Mouse (Mus musculus) ES-E14 (cell line): ENCODE data around the gene Rap1a. TPM values are rescaled to one million over a fixed set of nuclear protein-coding genes. Genes with fewer than 3 reads are reported as not detected.
"Not testable (repeated sequence)": the region's sequence is repeated elsewhere in the genome, so short reads cannot be mapped to it uniquely, and the experiment has no call there.

ENCODE experiments used
- DNase-seq: peaks from one replicate; pipeline ENCODE4 v3.0.0-alpha.2; 2013; ENCODE audit warnings: low read depth, low spot score
- H3K27ac ChIP-seq: 2 replicates; pipeline ENCODE4 v1.5.1; 2012; ENCODE audit warnings: low read depth, mild to moderate bottlenecking, low read length, moderate library complexity, mixed read lengths; ENCODE audit not compliant: poor library complexity, insufficient read depth, severe bottlenecking
- H3K36me3 ChIP-seq: 2 replicates; pipeline ENCODE4 v1.6.1; 2012; ENCODE audit warnings: mild to moderate bottlenecking, low read length, moderate library complexity, mixed read lengths; ENCODE audit not compliant: control insufficient read depth, poor library complexity, insufficient read depth, severe bottlenecking
- H3K4me1 ChIP-seq, 2 experiments: fragments of 150-350 bp in 1 of 2; sonication (generic) in 1 of 2; 2 replicates each; pipeline ENCODE4 v1.6.1; 2012; ENCODE audit warnings: low read length in 2 of 2, mild to moderate bottlenecking in 1 of 2, mixed read lengths in 1 of 2; ENCODE audit not compliant: control insufficient read depth in 2 of 2, insufficient read depth in 2 of 2, poor library complexity in 1 of 2
- H3K4me3 ChIP-seq, 2 experiments: fragments of 150-350 bp in 1 of 2; sonication (generic) in 1 of 2; 2 replicates each; pipeline ENCODE4 v1.5.1; 2012; ENCODE audit warnings: low read length in 2 of 2, low read depth in 1 of 2, mild to moderate bottlenecking in 1 of 2, mixed read lengths in 1 of 2; ENCODE audit not compliant: insufficient read depth in 1 of 2, poor library complexity in 1 of 2, severe bottlenecking in 1 of 2
- H3K9ac ChIP-seq: 2 replicates; pipeline ENCODE4 v1.6.1; 2012; ENCODE audit warnings: low read depth, mild to moderate bottlenecking, low read length, mixed read lengths; ENCODE audit not compliant: poor library complexity, insufficient read depth, severe bottlenecking
- H3K9me3 ChIP-seq: fragments of 150-350 bp; sonication (generic); 2 replicates; pipeline ENCODE4 v1.6.1; 2012; ENCODE audit warnings: low read depth, mild to moderate bottlenecking, low read length; ENCODE audit not compliant: control insufficient read depth, insufficient read depth
- CHD2 ChIP-seq: IDR thresholded peaks from 2 replicates; pipeline ENCODE4 v1.6.1; 2014; ENCODE audit warnings: mild to moderate bottlenecking, low read depth, low read length, inconsistent platforms
- HCFC1 ChIP-seq: IDR thresholded peaks from 2 replicates; pipeline ENCODE4 v1.6.1; 2012; ENCODE audit warnings: low read length, inconsistent platforms, borderline replicate concordance; ENCODE audit not compliant: insufficient read depth
- MAFK ChIP-seq: IDR thresholded peaks from 2 replicates; pipeline ENCODE4 v1.6.1; 2014; ENCODE audit warnings: mild to moderate bottlenecking, low read depth, low read length, inconsistent platforms; ENCODE audit not compliant: insufficient read depth
- ZC3H11A ChIP-seq: IDR thresholded peaks from 2 replicates; pipeline ENCODE4 v1.6.1; 2012; ENCODE audit warnings: low read depth, mild to moderate bottlenecking, inconsistent platforms, low read length, borderline replicate concordance
- ZNF384 ChIP-seq: IDR thresholded peaks from 2 replicates; pipeline ENCODE4 v1.6.1; 2012; ENCODE audit warnings: low read depth, low read length, inconsistent platforms
- in situ Hi-C, 2 experiments: fragments of 600-800 bp; cut with MboI; formaldehyde crosslinking; loops; one replicate each; pipeline ENCODE4 v1.15.1; 2025; ENCODE audit warnings: low sequenced_read_pairs in 2 of 2, inconsistent platforms in 1 of 2; ENCODE audit not compliant: unreplicated experiment in 2 of 2
- total RNA-seq: library from RNA; depleted of rRNA; stranded (reverse); fragments of 300-350 nt; gene quantifications from 2 replicates; pipeline ENCODE4 v1.2.3, GENCODE M21; 2012

Rap1a gene
- total RNA-seq, 1 experiment: 23.2 TPM

DNA sequence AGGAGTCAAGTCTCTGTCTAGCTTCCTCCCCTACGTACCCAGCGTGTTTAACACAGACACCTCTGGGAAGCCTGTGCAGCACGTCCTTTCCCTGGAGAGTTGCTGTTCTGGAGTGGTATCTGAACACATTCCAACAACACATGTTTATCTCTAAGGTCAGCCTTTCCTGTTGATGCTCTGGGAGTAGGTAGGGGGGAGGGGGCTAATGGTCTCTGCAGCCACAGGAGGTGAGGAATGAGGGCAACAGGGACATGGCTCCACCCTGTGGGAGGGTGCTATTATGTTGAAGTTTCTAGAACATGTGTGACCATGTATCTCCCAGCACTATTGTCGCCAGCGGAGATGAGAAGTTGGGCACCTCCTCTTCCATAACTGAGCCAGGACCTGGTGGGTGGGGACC is 99.7 kb downstream of the Rap1a start:
- DNase-seq: no peak
- Histone ChIP-seq H3K36me3 (no peaks in the 10 kb centered on the region), H3K27ac (no peak overlapping the region), H3K9me3 (no peaks in the 10 kb centered on the region), H3K4me1 (no peaks in the 10 kb centered on the region), H3K9ac (no peak overlapping the region), H3K4me3 (no peak overlapping the region)
- in situ Hi-C loops: no loop called here
- TF ChIP-seq ZC3H11A: no peak
- TF ChIP-seq MAFK: no peak
- no peak for TF ChIP-seq CHD2
- TF ChIP-seq HCFC1: no peak
- TF ChIP-seq ZNF384: no peak

DNA sequence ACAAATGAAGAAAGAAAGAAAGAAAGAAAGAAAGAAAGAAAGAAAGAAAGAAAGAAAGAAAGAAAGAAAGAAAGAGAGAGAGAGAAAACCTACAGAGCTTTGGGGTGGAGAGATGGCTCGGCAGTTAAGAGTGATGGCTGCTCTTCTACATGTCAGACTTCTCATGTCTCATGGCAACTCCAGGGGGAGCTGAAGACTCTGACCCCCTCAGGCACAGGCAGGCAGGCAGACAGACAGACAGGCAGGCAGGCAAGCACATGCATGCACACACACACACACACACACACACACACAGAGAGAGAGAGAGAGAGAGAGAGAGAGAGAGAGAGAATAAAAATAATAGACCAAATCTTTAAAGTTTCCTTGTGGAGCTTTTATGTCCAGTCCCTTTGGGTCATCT is 100.3 kb downstream of the Rap1a start:
- H3K4me3 ChIP-seq, H3K9me3 ChIP-seq, H3K9ac ChIP-seq, H3K27ac ChIP-seq, in situ Hi-C loops, DNase-seq, H3K4me1 ChIP-seq, H3K36me3 ChIP-seq: not testable (repeated sequence)

DNA sequence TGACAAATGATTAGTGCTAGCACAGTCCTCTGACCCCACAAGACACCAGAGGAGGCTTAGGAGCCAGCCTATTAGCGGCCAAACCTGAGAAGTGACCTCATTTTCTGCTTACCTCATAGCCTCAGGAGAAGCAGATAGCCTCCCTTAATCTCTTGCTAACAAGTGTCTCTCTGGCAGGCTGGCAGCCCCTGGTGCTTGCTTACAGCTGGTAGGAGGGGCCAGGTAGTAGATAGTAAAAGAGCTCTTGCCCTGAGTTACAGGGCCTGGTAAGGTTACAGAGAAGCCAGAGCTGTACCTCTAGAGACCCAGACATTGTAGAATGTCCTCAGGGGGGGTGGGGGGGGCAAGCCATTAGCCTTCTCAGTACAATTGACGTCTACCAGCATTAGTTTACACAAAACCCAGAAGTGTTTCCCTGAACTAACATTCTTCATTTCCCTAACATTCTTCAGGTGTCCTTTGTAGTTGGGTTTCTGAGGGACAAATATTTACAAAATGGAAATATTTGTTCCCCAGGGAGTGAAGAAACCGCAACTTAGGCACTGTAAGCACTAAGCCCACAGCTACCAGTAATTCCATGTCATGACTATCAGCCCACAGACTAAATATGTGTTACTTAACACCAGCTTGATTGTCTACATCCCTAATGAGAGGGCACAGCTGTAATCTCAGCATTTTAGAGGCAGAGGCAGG is 101.7 kb downstream of the Rap1a start:
- TF ChIP-seq ZNF384: no peak
- H3K9ac ChIP-seq: no peak overlapping the region
- no peak overlapping the region for H3K27ac ChIP-seq
- no peaks in the 10 kb centered on the region for H3K4me1 ChIP-seq
- DNase-seq: no peak
- H3K9me3 ChIP-seq: no peaks in the 10 kb centered on the region
- no peaks in the 10 kb centered on the region for H3K36me3 ChIP-seq
- no peak overlapping the region for H3K4me3 ChIP-seq
- in situ Hi-C loops: no loop called here

DNA sequence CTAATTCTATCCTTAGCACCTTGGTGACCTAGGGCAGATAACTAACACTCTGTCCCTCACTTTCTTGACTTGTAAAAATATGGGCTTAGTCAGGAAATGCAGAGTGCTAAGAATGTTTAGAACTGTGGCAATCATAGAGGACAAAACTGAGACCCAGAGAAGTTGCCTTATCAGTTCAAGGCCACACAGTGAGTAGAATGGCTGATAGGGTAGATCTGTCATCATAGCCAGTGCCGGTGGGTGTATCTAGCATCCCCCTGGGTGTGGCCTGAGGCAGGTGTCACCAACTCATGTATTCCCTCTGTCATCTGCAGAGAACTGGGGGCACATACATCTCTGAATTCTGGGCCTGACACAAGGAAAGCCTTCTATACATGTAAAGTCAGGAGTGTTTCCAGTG is 102.8 kb downstream of the Rap1a start:
- H3K4me1 ChIP-seq: no peaks in the 10 kb centered on the region
- no peak overlapping the region for H3K4me3 ChIP-seq
- no peak for DNase-seq
- no peak for TF ChIP-seq ZNF384
- no peak for TF ChIP-seq ZC3H11A
- no peak for TF ChIP-seq MAFK
- no peak for TF ChIP-seq CHD2
- no peak for TF ChIP-seq HCFC1
- no peak overlapping the region for H3K9ac ChIP-seq
- no peaks in the 10 kb centered on the region for H3K9me3 ChIP-seq
- in situ Hi-C loops: no loop called here
- H3K27ac ChIP-seq: no peak overlapping the region
- H3K36me3 ChIP-seq: no peaks in the 10 kb centered on the region

DNA sequence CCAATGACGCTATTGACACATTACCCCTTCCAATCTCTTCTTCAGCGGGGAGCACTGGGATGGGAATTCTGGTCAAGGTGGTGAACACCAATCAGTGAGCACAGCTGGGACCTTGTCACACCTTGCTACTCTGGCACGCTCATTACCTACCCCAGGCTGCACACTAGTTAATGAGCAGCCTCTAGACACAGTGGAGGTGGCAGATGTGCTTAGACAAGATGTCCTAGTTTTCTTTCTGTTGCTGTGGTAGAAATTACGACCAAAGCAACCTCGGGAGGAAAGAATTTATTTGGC is 104.0 kb downstream of the Rap1a start:
- Histone ChIP-seq H3K36me3 (no peaks in the 10 kb centered on the region), H3K9me3 (no peaks in the 10 kb centered on the region), H3K4me3 (no peak overlapping the region), H3K4me1 (no peaks in the 10 kb centered on the region), H3K9ac (no peak overlapping the region), H3K27ac (no peak overlapping the region)
- in situ Hi-C loops: no loop called here
- TF ChIP-seq HCFC1 (no peak), CHD2 (no peak), MAFK (no peak), ZC3H11A (no peak), ZNF384 (no peak)
- no peak for DNase-seq
